11 mouse cellular contexts compared by ENCODE assay signal in genomic region chr7:98236686-98237359, GRCm38 (mm10). TPM values are rescaled to one million over a fixed set of nuclear protein-coding genes. Genes with fewer than 3 reads are reported as not detected.
DNase-seq lines count a peak whose midpoint lies in the region.
"Had no signal": no experiment of that assay in that cellular context is flagged by ENCODE, and none has a peak within 500 bp of the region (broad histone marks: within the 10 kb centered on the region; RNA-seq: fewer than 3 reads in every experiment).

No protein-coding gene starts in this region.

- peak; percentile 17 for DNase-seq in adrenal gland, postnatal 25 days
- DNase-seq in adrenal gland, adult 2 months: no peak
- peak; percentile 87 for DNase-seq in cerebellum, adult 11-12 months
- DNase-seq in gastrocnemius, postnatal 10 days: peak; percentile 36
- peak; percentile 3 to 48 for DNase-seq in left cerebral cortex, adult 8-10 months (ENCODE audit: low spot score in 2 of 2)
- DNase-seq in kidney, adult 8-10 months: no peak
- DNase-seq in adrenal gland, postnatal 36 days: no peak
- no peak for DNase-seq in embryo, embryonic 11 days
- DNase-seq: kidney, postnatal 10 days had no signal

RNA-seq across cellular contexts. Expression of gene B3gnt6, which starts 37.5 kb away (rescaled TPM):
- total RNA-seq in adrenal gland, postnatal 25 days (2021): 5.6 and 12.4 TPM in 2 replicates
- total RNA-seq in adrenal gland, adult 2 months (2021): under 1 TPM in 1 of 2 experiments, not detected in 1; 0.78 TPM
- polyA plus RNA-seq in adrenal gland, adult 2 months (2012; rRNA removed): 0.19 and 0.20 TPM in 2 replicates
- total RNA-seq in gastrocnemius, postnatal 10 days (2021): not detected
- total RNA-seq in left cerebral cortex, adult 8-10 months (2022): under 1 TPM; 0.15 to 0.41 (median 0.28) TPM
- 1 to 10 TPM in 1 of 2 experiments, under 1 TPM in 1; 0.20 to 3.2 TPM for total RNA-seq in adrenal gland, postnatal 36 days (2021)
- polyA plus RNA-seq: embryonic facial prominence, embryonic 15.5 days; macrophage had no signal

RNA-seq across cellular contexts. Expression of gene Capn5, which starts 58.7 kb away (rescaled TPM):
- total RNA-seq in adrenal gland, postnatal 25 days (2021): 4.0 and 9.5 TPM in 2 replicates
- total RNA-seq in adrenal gland, adult 2 months (2021): 1 to 10 TPM; 4.1 to 6.1 TPM
- 8.4 and 11.2 TPM in 2 replicates for polyA plus RNA-seq in adrenal gland, adult 2 months (2012; rRNA removed)
- total RNA-seq in gastrocnemius, postnatal 10 days (2021): 1 to 10 TPM; 4.7 TPM
- 10 to 100 TPM; 30.8 to 35.2 (median 31.7) TPM for total RNA-seq in left cerebral cortex, adult 8-10 months (2022)
- 1 to 10 TPM; 3.7 to 7.0 TPM for total RNA-seq in adrenal gland, postnatal 36 days (2021)

Comparison
In these comparisons a context has a peak if more than half of its experiments do, and no peak if none do; other contexts are left out.
1. DNase-seq: peak in adrenal gland, postnatal 25 days (single experiment), cerebellum, adult 11-12 months (single experiment), gastrocnemius, postnatal 10 days (single experiment) and left cerebral cortex, adult 8-10 months (2 of 2); none in adrenal gland, adult 2 months (single experiment), kidney, adult 8-10 months (0 of 2), adrenal gland, postnatal 36 days (0 of 2) and embryo, embryonic 11 days (single experiment).